Mouse (Mus musculus) natural killer cell, adult 2 months (primary cell): ENCODE measurements around the gene Tm2d3.
A peak's percentile ranks its signal among the peaks of the same experiment; 100 is the strongest.

Source experiments
- DNase-seq, 2 experiments: peaks; one replicate each; pipeline ENCODE4 v3.0.0; 2022; ENCODE audit warnings: low spot score in 2 of 2

Gene Tm2d3

DNA sequence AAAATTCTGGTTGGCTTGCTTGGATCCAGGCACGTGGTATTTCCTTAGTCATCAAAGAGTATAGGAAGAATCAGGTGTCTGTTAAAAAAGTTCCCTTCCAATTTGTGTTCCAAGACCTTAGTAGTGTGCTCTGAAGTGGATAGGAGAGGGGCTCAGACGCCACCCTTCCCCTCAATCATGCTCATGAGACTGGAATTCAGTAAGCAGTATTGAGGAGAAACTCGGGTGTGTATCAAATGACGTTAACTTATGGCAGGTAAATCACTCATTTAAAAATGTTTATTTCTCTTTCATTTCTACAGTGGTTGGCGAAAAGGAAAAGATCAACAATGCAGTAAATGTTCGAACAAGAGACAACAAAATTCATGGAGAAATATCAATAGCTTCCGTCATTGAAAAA, at the start of gene Tm2d3:
Gene Tm2d3 (plus strand): TSS at position 301 of the 400 bp plus-strand sequence.
- DNase-seq = no peak

DNA sequence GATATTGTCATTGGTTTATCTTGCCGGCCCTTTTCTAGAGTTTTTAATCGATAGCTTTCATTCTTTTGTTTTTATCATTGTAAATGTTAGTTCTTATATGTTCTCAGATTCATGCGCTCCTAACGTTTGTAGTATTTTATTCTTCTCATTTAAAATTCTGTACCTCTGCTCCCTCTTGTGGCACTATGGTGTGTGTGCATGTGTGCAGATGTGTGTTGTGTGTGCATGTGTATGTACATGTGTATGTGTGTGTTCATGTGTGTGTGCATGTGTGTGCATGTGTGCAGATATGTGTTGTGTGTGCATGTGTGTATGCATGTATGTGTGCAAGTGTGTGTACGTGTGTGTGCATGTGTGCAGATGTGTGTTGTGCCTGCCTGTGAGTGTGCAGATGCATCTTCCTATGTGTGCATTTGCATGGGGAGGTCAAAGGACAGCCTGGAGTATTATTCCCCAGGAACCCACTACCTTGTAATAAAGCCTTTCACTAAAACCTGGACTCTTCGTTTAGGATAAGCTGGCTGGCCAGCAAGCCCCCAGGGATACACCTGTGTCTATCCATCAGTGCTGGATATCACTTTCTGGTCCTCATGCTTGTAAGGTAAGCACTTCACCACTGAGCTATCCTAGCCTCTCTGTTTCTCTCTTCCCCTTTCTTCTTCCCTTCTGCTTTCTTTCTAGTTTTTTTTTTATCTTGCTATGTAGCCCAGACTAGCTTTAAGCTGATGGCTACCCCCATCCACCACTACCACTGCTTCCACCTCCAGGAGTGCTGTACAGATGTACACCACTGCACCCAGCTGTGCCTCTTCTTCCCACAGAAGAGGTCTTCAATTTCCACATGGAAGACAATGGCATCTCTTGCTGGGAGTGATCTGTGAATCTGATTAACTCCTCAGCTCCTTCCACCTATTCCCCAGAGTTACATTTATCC, 48.3 kb upstream of the Tm2d3 start:
- DNase-seq = no peak

GRCm38 (mm10) chr7:65643861-65644421, 47.0 kb upstream of the Tm2d3 start:
- no peak for DNase-seq

DNA sequence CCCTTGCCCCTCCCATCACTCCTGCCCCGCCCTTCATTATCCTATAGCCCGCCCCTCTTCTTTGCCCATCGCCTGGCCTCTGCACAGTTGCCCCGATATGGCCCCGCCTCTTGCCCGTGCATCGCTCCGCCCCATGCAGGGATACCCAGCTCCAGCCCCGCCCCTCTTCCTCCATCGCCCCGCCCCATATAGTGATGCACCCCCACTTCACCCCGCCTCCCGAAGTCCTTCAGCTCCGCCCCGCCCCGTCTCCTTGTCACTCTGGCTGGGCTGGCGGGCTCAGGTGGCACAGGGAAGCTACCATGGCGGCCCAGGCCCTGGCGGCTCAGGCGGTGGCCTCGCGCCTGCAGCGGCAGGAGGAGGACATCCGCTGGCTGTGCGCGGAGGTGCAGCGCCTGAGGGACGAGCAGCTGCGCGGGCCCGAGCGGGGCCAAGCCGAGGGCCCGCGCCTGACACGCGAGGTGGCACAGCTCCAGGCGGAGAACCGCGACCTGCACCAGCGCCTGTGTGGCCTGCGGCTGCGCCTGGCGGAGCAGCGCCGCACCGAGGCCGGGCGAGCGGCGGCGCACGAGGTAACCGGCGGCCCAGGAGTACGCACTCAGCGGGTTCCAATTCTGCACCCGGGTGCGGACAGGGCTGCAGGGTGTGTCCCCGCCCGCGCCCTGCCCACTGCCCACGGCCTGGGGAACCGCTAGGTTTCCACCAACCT, 46.2 kb upstream of the Tm2d3 start, which contains the start of gene Tarsl2:
Gene Tarsl2 (plus strand): TSS at position 256 of the 709 bp plus-strand sequence.
- peak; percentile 95 to 98 for DNase-seq

DNA sequence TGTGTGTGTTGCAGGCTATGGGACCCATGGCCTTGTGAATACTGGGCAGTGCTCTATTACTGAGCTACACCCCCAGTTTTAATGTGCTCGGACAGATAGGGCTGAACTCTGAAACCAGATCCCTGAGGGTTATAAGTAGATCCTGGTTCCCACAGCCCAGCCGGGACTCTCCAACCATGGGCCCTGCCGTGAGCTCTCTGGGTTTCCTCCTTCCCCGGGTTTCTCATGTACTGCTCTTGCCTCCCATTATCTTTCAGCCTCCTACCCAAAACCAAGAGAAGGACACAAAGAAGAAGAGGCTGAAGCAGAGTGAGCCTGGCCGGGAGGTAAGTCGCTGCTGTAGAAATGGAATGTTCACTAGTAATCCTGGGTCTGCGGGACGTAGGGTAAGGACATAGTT, 45.0 kb upstream of the Tm2d3 start:
- DNase-seq = no peak

DNA sequence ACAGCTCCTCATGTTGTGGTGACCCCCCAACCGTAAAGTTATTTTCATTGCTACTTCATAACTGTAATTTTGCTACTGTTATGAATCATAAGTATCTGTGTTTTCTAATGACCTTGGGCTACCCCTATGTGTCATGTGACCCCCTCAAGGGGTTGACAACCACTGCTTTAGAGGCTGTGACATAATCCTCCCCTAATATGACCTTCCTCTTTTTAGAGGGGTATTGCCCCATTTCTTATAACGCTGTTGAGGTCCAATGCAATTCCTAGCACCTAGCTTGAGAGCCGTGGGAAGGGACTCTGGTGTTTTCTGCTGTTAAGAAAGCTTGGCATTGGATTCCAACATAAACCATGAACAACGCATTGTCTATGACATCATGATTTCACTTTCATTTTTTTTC, 40.3 kb upstream of the Tm2d3 start:
- DNase-seq = no peak

DNA sequence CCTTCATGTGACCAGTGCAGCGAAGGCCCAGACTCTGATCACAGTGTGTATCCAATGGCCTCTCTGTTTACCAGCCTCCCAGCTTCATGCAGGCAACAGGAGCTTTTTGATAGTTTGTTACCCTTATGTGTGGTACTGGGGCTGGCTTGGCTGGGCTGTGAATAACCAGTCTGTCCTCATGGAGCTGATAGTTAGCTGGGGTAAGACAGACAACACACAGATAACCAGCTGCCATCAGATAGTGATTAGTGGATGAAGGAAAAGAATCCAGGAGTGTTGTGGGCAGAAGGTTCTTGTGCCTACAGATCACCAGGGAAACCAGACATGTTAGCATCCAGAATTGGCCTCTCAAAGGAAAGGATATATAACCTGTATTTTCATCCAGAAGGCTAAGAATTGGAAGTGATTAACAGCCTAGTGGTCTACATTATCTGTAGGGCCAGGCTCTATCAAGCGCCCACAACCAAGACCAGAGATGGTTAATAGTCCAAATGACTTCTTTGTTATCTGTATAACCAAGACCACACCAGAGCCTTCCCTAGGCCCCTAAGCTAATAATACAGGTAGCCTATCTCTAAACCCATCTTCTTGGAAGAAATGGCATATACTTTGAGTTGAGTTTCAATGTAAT, 33.4 kb upstream of the Tm2d3 start:
- no peak for DNase-seq

GRCm38 (mm10) chr7:65663225-65663790, 27.7 kb upstream of the Tm2d3 start:
- DNase-seq = no peak

DNA sequence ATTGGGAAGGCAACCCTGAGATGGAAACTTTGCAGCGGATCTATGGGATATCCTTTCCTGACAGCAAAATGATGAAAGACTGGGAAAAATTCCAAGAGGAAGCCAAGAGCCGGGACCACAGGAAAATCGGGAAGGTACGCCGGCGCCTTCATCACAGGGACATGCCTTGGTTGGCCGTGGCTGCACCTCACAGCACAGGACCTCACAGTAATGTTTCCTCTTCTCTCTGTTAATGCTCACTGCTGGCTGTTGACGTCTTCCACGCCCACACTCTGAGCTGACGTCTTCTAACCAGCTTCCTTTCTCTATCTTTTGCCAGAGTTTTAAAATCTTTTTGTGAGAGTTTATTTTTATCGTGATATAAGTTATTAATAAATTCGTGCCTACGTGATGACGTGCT, 27.1 kb upstream of the Tm2d3 start:
- no peak for DNase-seq

DNA sequence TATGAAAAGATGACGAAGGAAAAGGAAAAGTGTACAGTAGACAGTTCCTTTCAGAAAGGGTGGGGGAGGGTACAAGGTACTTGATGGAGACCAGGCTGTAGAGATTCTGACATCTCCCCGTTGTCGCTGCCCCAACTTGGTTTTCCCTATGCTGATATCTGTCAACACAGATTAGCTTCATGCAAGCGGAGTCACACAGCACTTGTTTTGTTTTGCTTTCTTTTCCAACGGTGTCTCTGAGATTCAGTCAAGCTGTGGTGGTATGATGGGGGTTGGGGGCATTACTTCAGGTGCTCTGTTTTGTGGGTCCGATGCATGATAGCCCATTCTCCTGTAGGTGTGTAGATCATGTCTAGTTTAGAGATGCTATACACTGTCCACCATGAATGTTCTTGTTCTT, 23.5 kb upstream of the Tm2d3 start:
- no peak for DNase-seq

- DNase-seq = no peak
Measured at GRCm38 (mm10) chr7:65678050-65678449, 12.9 kb upstream of the Tm2d3 start.

DNA sequence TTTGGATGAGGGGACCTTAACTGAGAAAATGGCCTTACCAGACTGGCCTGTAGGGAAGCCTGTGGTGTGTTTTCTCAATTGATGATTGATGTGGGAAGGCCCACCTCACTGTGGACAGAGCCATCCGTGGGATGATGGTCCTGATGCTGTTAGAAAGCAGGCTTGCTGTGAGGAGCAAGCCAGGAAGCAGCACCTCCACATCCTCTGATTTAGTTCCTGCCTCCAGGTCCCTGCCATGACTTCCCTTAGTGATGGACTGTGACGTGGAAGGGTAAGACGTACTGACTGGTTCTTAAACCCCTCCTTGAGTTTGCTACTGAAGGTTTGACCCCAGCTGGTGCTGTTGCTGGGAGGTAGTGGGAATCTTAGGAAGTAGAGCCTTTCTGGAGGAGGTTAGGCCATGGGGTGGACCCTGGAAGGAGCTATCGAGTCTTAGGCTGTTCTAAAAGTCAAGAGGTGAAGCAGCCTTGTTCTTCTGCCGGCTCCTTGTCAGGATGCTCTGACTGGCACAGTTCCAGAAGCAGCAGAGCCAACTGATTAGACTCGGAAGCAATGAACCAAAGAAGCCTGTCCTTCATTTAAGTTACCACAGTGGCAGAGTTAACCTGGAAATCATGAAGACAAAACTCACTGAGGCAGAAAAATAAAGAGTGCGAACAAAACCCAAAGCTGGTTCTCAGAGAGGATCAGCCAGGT, 11.9 kb upstream of the Tm2d3 start:
- no peak for DNase-seq

GRCm38 (mm10) chr7:65681166-65681565, 9.8 kb upstream of the Tm2d3 start:
- no peak for DNase-seq

GRCm38 (mm10) chr7:65684256-65684835, 6.6 kb upstream of the Tm2d3 start:
- DNase-seq = no peak

DNA sequence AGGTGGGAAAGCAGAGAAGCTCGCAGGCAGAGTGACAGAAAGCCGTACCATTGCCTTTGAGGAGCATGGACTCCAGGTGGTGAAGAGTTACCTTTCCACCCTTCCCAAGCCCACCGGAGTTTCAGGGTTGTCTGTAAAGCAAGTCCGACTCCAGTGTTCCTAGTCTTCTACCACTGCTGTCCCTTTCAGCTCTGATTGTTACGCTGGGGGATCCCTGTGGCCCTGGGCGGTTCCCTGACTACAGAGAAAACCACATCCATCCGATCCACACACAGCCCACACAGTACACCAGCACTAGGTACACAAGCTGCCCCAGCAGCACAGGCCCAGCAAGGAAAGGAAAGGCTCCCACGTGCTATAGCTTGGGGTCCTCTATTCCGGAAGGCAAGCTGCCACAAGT, 4.3 kb upstream of the Tm2d3 start:
- no peak for DNase-seq

- no peak for DNase-seq
Measured at GRCm38 (mm10) chr7:65691929-65692605, 1.1 kb downstream of the Tm2d3 start.

- DNase-seq = no peak
Measured at GRCm38 (mm10) chr7:65692883-65693282, 1.9 kb downstream of the Tm2d3 start.

GRCm38 (mm10) chr7:65693301-65693821, 2.4 kb downstream of the Tm2d3 start:
- peak; percentile 86 to 88 for DNase-seq

DNA sequence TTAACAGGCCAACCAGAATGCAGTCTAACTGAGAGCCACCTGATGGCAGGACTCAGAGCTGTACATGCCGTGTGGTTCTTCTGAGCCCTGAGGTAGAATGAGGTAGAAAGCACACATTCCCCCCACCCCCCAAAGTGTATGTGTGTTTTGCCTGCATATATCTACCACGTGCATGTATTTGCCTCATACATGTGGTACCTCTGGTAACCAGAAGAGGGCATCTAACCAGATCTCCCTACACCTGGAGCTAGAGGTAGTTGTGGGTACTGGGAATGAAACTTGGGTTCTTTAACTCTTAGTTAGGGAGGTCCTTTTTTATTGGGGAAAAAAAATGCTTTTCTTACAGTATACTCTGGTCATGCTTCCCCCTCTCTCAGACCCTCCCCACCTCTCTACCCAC, 5.5 kb downstream of the Tm2d3 start:
- DNase-seq = peak in 1 of 2 experiments; percentile 13

GRCm38 (mm10) chr7:65702076-65702475, 11.1 kb downstream of the Tm2d3 start:
- DNase-seq = no peak
